Mouse (Mus musculus) midbrain, embryonic 11.5 days (tissue): Measurements from ENCODE around the gene Ttc24. TPM values are rescaled to one million over a fixed set of nuclear protein-coding genes. Genes with fewer than 3 reads are reported as not detected.

Experiments
- ATAC-seq: fragments of 200-750 bp; cut with Nextera tagmentation; 2 replicates; pipeline ENCODE4 v1.8.0; 2017; ENCODE audit warnings: moderate TSS enrichment, moderate library complexity; ENCODE audit not compliant: low FRiP score
- DNase-seq: peaks from one replicate; pipeline ENCODE4 v3.0.0; 2015; ENCODE audit warnings: low spot score; ENCODE audit errors: missing footprints
- H3K27ac ChIP-seq: fragments of 300-500 bp; sonication (generic); 2 replicates; pipeline ENCODE4 v1.5.1; 2014; ENCODE audit warnings: low read depth, low read length
- H3K27me3 ChIP-seq: fragments of 300-500 bp; sonication (generic); 2 replicates; pipeline ENCODE4 v1.6.1; 2014; ENCODE audit warnings: mild to moderate bottlenecking, low read length, moderate library complexity, mixed read lengths; ENCODE audit not compliant: control insufficient read depth, insufficient read depth
- H3K36me3 ChIP-seq: fragments of 300-500 bp; sonication (generic); 2 replicates; pipeline ENCODE4 v1.6.1; 2014; ENCODE audit warnings: mild to moderate bottlenecking, low read length, moderate library complexity, mixed read lengths; ENCODE audit not compliant: control insufficient read depth, insufficient read depth
- H3K4me1 ChIP-seq: fragments of 300-500 bp; sonication (generic); 2 replicates; pipeline ENCODE4 v1.6.1; 2014; ENCODE audit warnings: low read length; ENCODE audit not compliant: control insufficient read depth, insufficient read depth
- H3K4me2 ChIP-seq: fragments of 300-500 bp; sonication (generic); 2 replicates; pipeline ENCODE4 v1.6.1; 2014; ENCODE audit warnings: mild to moderate bottlenecking, moderate library complexity
- H3K4me3 ChIP-seq: fragments of 300-500 bp; sonication (generic); 2 replicates; pipeline ENCODE4 v1.5.1; 2014; ENCODE audit warnings: low read depth, low read length
- H3K9ac ChIP-seq: fragments of 300-500 bp; sonication (generic); 2 replicates; pipeline ENCODE4 v1.6.1; 2014; ENCODE audit warnings: low read length
- H3K9me3 ChIP-seq: fragments of 300-500 bp; sonication (generic); 2 replicates; pipeline ENCODE4 v1.6.1; 2016; ENCODE audit warnings: low read length; ENCODE audit not compliant: control insufficient read depth
- WGBS: fragments of 180-500 bp; shearing (Covaris S2); extraction: QIAGEN DNeasy Blood & Tissue Kit; methylation state at CpG from one replicate; pipeline ENCODE4 v1.1.7; 2014; 5-methylcytosine and 5-hydroxymethylcytosine counted together
- polyA plus RNA-seq: library from polyadenylated mRNA; unstranded; fragments of >200 nt; fragmentation: Nextera tagmentation; extraction: Ambion mirVana; gene quantifications from 2 replicates; pipeline ENCODE4 v1.2.1, GENCODE M21; 2014

Gene Ttc24
- not detected in 2 replicates for polyA plus RNA-seq

GRCm38 (mm10) chr3:88078204-88078603, at the start of gene Ttc24:
Ttc24 (minus strand) TSS chr3:88078304.
- Histone ChIP-seq H3K36me3 (no peaks in the 10 kb centered on the region), H3K9me3 (no peaks in the 10 kb centered on the region), H3K27ac (no peak within 1 kb of the TSS), H3K4me2 (no peak within 1 kb of the TSS), H3K27me3 (no peaks in the 10 kb centered on the region), H3K4me3 (no peak within 1 kb of the TSS), H3K4me1 (peaks cover 10% of the 10 kb centered on the region; the same call in 1 of the 2 replicates), H3K9ac (no peak within 1 kb of the TSS)
- ATAC-seq (no peak), DNase-seq (peak; percentile 53)
- 85% methylated on average over 4 of the region's 4 CpGs for WGBS

- Histone ChIP-seq H3K4me1 (no peaks in the 10 kb centered on the region), H3K4me2 (no peak overlapping the region), H3K9me3 (no peaks in the 10 kb centered on the region), H3K4me3 (no peak overlapping the region), H3K27ac (no peak overlapping the region), H3K27me3 (no peaks in the 10 kb centered on the region), H3K36me3 (no peaks in the 10 kb centered on the region), H3K9ac (no peak overlapping the region)
- WGBS, result 67% methylated on average over 3 of the region's 3 CpGs
- DNase-seq, result no peak
- no peak for ATAC-seq
These were observed 49.5 kb upstream of the Ttc24 start for GRCm38 (mm10) chr3:88127636-88128035.

GRCm38 (mm10) chr3:88126181-88126580, 48.1 kb upstream of the Ttc24 start:
- Histone ChIP-seq H3K27me3 (no peaks in the 10 kb centered on the region), H3K9ac (no peak overlapping the region), H3K4me2 (no peak overlapping the region), H3K4me3 (no peak overlapping the region), H3K36me3 (no peaks in the 10 kb centered on the region), H3K9me3 (no peaks in the 10 kb centered on the region), H3K4me1 (no peaks in the 10 kb centered on the region), H3K27ac (no peak overlapping the region)
- ATAC-seq (no peak), DNase-seq (no peak)
- whole genome bisulfite sequencing, result 85% methylated on average over 7 of the region's 7 CpGs

- no peak for ATAC-seq
- no peak for DNase-seq
- Histone ChIP-seq H3K27me3 (no peaks in the 10 kb centered on the region), H3K9me3 (no peaks in the 10 kb centered on the region), H3K36me3 (peaks cover 3% of the 10 kb centered on the region; the same call in 1 of the 2 replicates), H3K4me2 (no peak overlapping the region), H3K9ac (no peak overlapping the region), H3K27ac (no peak overlapping the region), H3K4me3 (no peak overlapping the region), H3K4me1 (no peaks in the 10 kb centered on the region)
- 79% methylated on average over 4 of the region's 4 CpGs for WGBS
These were observed 47.1 kb upstream of the Ttc24 start for GRCm38 (mm10) chr3:88125195-88125594.

GRCm38 (mm10) chr3:88121164-88122131, 43.3 kb upstream of the Ttc24 start:
- H3K9ac ChIP-seq, result no peak overlapping the region
- peaks cover 16% of the 10 kb centered on the region for H3K36me3 ChIP-seq
- no peak overlapping the region for H3K4me3 ChIP-seq
- no peaks in the 10 kb centered on the region for H3K4me1 ChIP-seq
- no peak overlapping the region for H3K27ac ChIP-seq
- no peaks in the 10 kb centered on the region for H3K27me3 ChIP-seq
- no peak for DNase-seq
- no peak overlapping the region for H3K4me2 ChIP-seq
- ATAC-seq, result no peak
- no peaks in the 10 kb centered on the region for H3K9me3 ChIP-seq
- 87% methylated on average over 14 of the region's 14 CpGs for WGBS

- Histone ChIP-seq H3K9me3 (no peaks in the 10 kb centered on the region), H3K27me3 (no peaks in the 10 kb centered on the region), H3K9ac (no peak overlapping the region), H3K4me3 (no peak overlapping the region), H3K27ac (no peak overlapping the region), H3K4me1 (no peaks in the 10 kb centered on the region), H3K36me3 (peaks cover 18% of the 10 kb centered on the region), H3K4me2 (no peak overlapping the region)
- no peak for DNase-seq
- no peak for ATAC-seq
- WGBS, result 91% methylated on average over 19 of the region's 19 CpGs
These were observed 42.1 kb upstream of the Ttc24 start for GRCm38 (mm10) chr3:88120117-88120651.

GRCm38 (mm10) chr3:88114396-88114795, 36.3 kb upstream of the Ttc24 start:
- no peaks in the 10 kb centered on the region for H3K27me3 ChIP-seq
- no peak overlapping the region for H3K27ac ChIP-seq
- no peaks in the 10 kb centered on the region for H3K9me3 ChIP-seq
- no peak overlapping the region for H3K4me2 ChIP-seq
- no peak overlapping the region for H3K9ac ChIP-seq
- WGBS, result 98% methylated on average over 12 of the region's 12 CpGs
- no peaks in the 10 kb centered on the region for H3K4me1 ChIP-seq
- no peak for DNase-seq
- peaks cover 30% of the 10 kb centered on the region for H3K36me3 ChIP-seq
- no peak for ATAC-seq
- no peak overlapping the region for H3K4me3 ChIP-seq

- Histone ChIP-seq H3K4me2 (no peak overlapping the region), H3K27ac (no peak overlapping the region), H3K4me3 (no peak overlapping the region), H3K36me3 (peaks cover 23% of the 10 kb centered on the region), H3K27me3 (no peaks in the 10 kb centered on the region), H3K4me1 (no peaks in the 10 kb centered on the region), H3K9me3 (no peaks in the 10 kb centered on the region), H3K9ac (no peak overlapping the region)
- DNase-seq (no peak), ATAC-seq (no peak)
- WGBS, result 93% methylated on average over 6 of the region's 6 CpGs
These were observed 31.0 kb upstream of the Ttc24 start for GRCm38 (mm10) chr3:88109126-88109525.

GRCm38 (mm10) chr3:88106126-88106525, 28.0 kb upstream of the Ttc24 start:
- no peak overlapping the region for H3K27ac ChIP-seq
- no peak overlapping the region for H3K4me3 ChIP-seq
- peaks cover 20% of the 10 kb centered on the region for H3K36me3 ChIP-seq
- H3K9me3 ChIP-seq, result no peaks in the 10 kb centered on the region
- H3K27me3 ChIP-seq, result no peaks in the 10 kb centered on the region
- 84% methylated on average over 4 of the region's 4 CpGs for WGBS
- no peak for ATAC-seq
- no peak overlapping the region for H3K4me2 ChIP-seq
- no peak overlapping the region for H3K9ac ChIP-seq
- DNase-seq, result no peak
- no peaks in the 10 kb centered on the region for H3K4me1 ChIP-seq
